Mouse (Mus musculus): ENCODE measurements around the gene Plcb1. TPM values are rescaled to one million over a fixed set of nuclear protein-coding genes. Genes with fewer than 3 reads are reported as not detected.
"Not testable (repeated sequence)": the region's sequence is repeated elsewhere in the genome, so short reads cannot be mapped to it uniquely, and the experiment has no call there.

The Plcb1 gene
- polyA plus RNA-seq, 1 experiment from 2014 or later: 11.4 TPM

DNA sequence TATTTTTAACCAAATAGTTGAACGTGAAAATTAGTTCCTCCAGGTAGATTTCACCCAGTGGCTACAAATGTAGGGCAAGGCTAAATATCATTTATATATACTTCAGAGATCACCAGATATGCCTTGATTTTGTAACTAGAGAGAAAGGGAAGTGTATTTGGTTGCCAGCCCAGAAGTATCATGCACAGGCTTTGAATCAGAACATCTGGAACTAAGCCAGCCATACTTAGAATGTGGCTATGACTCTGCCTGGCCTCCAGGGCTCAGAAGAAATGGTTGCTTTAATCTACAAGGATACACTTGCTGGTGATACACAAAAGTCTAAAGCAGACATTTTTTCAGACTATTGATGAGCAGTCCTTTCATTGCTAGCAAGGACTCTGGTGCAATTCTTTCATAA lies 191.8 kb downstream of the Plcb1 start:
- no peaks in the 10 kb centered on the region for H3K9me3 ChIP-seq
- 95% methylated on average over 1 of the region's 1 CpGs for WGBS
- ATAC-seq (ENCODE audit: insufficient number of reproducible peaks, insufficient read depth, low FRiP score, low TSS enrichment, low read depth): no peak

DNA sequence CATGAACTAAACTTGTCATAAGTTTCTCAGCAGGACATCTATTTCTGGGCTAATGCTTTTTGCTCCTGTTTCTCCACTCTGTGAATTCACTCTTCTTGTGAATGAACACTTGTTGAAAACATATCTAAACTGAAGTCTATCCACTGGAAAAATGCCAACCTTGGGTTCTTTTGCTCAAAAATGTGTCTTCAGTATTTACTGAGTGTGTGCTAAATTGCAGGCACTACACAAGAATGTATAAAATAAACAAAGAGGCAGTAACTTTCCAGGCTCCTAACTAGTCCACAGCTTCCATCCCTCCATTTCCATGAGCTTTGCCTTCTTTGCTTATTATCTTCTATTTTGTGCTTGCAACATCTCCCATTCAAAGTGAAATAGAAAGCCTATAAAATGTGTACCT lies 195.5 kb downstream of the Plcb1 start:
- ATAC-seq (ENCODE audit: insufficient number of reproducible peaks, insufficient read depth, low FRiP score, low TSS enrichment, low read depth): no peak
- H3K4me1 ChIP-seq (replicated peaks): no peaks in the 10 kb centered on the region
- no peaks in the 10 kb centered on the region for H3K36me3 ChIP-seq
- no peak overlapping the region for H3K27ac ChIP-seq
- no peak overlapping the region for H3K4me2 ChIP-seq
- no peaks in the 10 kb centered on the region for H3K27me3 ChIP-seq
- H3K9me3 ChIP-seq: no peaks in the 10 kb centered on the region
- no peak overlapping the region for H3K4me3 ChIP-seq (replicated peaks)
- H3K9ac ChIP-seq (replicated peaks): no peak overlapping the region

More for the DNA sequence above, 191.8 kb downstream of the Plcb1 start:
- Histone ChIP-seq H3K4me3 (replicated peaks) (no peak overlapping the region), H3K36me3 (no peaks in the 10 kb centered on the region), H3K4me1 (replicated peaks) (0 out of 2 replicates have a peak, but pooled peaks cover 4% of the 10 kb centered on the region), H3K27me3 (no peaks in the 10 kb centered on the region), H3K27ac (no peak overlapping the region), H3K4me2 (no peak overlapping the region), H3K9ac (replicated peaks) (no peak overlapping the region)

DNA sequence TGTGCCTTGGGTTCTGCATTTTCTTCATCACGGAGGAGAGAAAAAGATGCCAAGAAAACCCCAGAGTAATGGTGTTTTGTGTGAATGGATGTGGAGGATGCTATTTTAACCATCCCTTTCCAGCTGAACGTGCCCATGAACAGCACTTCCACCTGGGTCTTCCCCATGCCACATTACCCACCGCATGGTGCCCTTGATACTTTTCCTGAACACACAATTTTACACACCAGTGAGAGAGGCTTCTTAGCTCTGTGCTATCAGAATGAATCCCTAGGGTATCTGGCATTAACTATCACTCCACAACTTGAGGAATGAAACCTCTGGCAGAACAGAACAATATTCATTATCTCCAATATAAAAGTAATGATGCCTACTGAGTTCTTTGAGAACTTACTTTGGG lies 199.0 kb downstream of the Plcb1 start:
- no peak overlapping the region for H3K9ac ChIP-seq (replicated peaks)
- no peak overlapping the region for H3K27ac ChIP-seq
- 87% methylated on average over 3 of the region's 3 CpGs for WGBS
- ATAC-seq (ENCODE audit: insufficient number of reproducible peaks, insufficient read depth, low FRiP score, low TSS enrichment, low read depth): no peak
- H3K9me3 ChIP-seq: no peaks in the 10 kb centered on the region
- H3K4me3 ChIP-seq (replicated peaks): no peak overlapping the region
- H3K27me3 ChIP-seq: no peaks in the 10 kb centered on the region
- H3K4me1 ChIP-seq (replicated peaks): no peaks in the 10 kb centered on the region
- no peaks in the 10 kb centered on the region for H3K36me3 ChIP-seq
- H3K4me2 ChIP-seq: no peak overlapping the region

DNA sequence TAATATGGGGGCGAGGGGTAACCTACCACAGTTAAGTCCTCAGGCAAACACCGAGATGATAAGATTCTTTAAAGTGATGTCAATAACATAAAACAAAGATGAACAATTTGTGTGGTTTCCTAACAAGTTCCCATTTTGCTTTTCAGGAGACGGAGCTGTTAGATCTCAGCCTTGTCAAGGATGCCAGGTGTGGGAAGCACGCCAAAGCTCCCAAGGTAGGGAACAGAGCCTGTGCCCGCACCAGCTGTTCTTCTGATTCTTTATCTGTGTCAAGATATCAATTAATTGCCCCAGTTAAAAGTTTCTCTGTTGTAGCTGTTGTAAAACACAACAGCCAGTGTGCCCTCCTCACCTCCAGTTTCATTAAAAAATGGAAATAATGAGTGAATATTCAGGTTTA lies 202.1 kb downstream of the Plcb1 start:
- H3K9me3 ChIP-seq: no peaks in the 10 kb centered on the region

DNA sequence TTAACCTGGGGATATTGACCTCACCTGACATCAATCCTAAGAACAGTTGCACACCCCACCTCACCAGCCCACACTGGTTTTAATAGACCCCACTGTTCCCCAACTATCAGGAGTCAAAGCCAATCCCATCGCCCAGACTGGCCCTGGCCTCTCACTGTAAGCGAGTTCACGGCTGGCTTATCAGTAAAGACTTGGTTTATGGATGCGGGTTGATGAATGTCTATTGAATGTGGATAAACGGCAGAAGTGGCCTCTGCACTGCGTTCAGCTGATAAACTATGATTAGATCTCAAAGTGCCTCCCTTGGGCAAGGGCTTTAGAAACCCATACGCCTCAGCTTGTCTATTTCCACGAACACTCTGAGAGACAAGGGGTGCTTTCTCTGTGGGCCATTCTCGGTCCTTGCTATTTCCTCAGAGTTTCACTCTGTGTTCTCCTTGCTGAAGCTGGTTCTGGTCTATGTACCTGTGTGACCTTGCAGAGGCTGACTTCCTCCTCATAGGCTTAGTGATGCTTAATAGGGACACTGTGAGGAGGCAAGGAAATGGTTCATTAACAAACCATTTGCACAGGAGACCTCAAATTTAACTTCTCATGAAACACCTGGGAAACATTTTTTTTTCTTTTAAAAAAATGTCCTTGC lies 203.9 kb downstream of the Plcb1 start:
- Histone ChIP-seq H3K9me3 (no peaks in the 10 kb centered on the region), H3K36me3 (no peaks in the 10 kb centered on the region), H3K4me2 (no peak overlapping the region), H3K4me1 (replicated peaks) (no peaks in the 10 kb centered on the region), H3K4me3 (replicated peaks) (no peak overlapping the region), H3K27me3 (no peaks in the 10 kb centered on the region), H3K27ac (no peak overlapping the region), H3K9ac (replicated peaks) (no peak overlapping the region)
- 83% methylated on average over 9 of the region's 9 CpGs for WGBS
- no peak for ATAC-seq (ENCODE audit: insufficient number of reproducible peaks, insufficient read depth, low FRiP score, low TSS enrichment, low read depth)

More for the DNA sequence above, 202.1 kb downstream of the Plcb1 start:
- ATAC-seq (ENCODE audit: insufficient number of reproducible peaks, insufficient read depth, low FRiP score, low TSS enrichment, low read depth): no peak
- no peaks in the 10 kb centered on the region for H3K27me3 ChIP-seq
- H3K4me1 ChIP-seq (replicated peaks): no peaks in the 10 kb centered on the region
- no peaks in the 10 kb centered on the region for H3K36me3 ChIP-seq
- H3K9ac ChIP-seq (replicated peaks): no peak overlapping the region
- no peak overlapping the region for H3K4me3 ChIP-seq (replicated peaks)
- WGBS: 86% methylated on average over 5 of the region's 5 CpGs
- no peak overlapping the region for H3K4me2 ChIP-seq
- H3K27ac ChIP-seq: no peak overlapping the region

DNA sequence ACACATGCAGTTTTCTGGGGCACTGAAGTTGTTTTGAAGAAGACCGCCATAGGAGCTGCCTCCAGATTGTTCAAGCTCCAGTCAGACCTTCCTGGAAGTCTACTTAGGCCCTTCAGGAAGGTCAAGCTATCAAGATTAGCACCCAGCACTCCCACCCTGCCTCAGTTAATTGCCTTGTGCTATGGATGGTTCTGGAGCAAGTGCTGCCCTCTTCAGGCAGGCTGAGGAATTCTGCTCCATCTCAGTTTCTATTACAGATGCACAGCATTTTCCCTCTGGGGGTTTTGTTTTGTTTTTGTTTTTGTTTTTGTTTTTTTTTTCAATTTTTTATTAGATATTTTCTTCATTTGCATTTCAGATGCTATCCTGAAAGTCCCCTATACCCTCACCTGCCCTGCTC lies 221.3 kb downstream of the Plcb1 start:
- no peaks in the 10 kb centered on the region for H3K36me3 ChIP-seq
- no peak overlapping the region for H3K4me2 ChIP-seq
- no peak overlapping the region for H3K27ac ChIP-seq
- H3K27me3 ChIP-seq: no peaks in the 10 kb centered on the region
- 85% methylated on average over 1 of the region's 1 CpGs for WGBS
- no peak overlapping the region for H3K9ac ChIP-seq (replicated peaks)
- no peaks in the 10 kb centered on the region for H3K9me3 ChIP-seq
- no peak for ATAC-seq (ENCODE audit: insufficient number of reproducible peaks, insufficient read depth, low FRiP score, low TSS enrichment, low read depth)
- H3K4me3 ChIP-seq (replicated peaks): no peak overlapping the region
- H3K4me1 ChIP-seq (replicated peaks): no peaks in the 10 kb centered on the region

DNA sequence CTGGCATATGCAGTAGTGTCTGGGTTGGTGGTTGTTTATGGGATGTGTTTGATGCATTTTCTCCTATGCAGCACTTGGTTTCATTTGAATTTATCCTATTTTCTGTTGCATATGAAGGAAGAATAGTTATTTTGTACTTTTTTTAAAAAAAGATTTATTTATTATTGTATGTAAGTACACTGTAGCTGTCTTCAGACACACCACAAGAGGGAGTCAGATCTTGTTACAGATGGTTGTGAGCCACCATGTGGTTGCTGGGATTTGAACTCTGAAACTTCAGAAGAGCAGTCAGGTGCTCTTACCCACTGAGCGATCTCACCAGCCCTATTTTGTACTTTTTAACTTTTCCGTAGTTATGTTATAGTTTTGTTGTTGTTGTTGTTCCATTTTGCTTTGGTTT lies 222.0 kb downstream of the Plcb1 start:
- not testable (repeated sequence) for H3K9ac ChIP-seq (replicated peaks); H3K27ac ChIP-seq; H3K27me3 ChIP-seq; H3K4me1 ChIP-seq (replicated peaks); H3K36me3 ChIP-seq; H3K4me2 ChIP-seq; ATAC-seq (ENCODE audit: insufficient number of reproducible peaks, insufficient read depth, low FRiP score, low TSS enrichment, low read depth); H3K4me3 ChIP-seq (replicated peaks); H3K9me3 ChIP-seq
- WGBS: 96% methylated on average over 2 of the region's 2 CpGs

DNA sequence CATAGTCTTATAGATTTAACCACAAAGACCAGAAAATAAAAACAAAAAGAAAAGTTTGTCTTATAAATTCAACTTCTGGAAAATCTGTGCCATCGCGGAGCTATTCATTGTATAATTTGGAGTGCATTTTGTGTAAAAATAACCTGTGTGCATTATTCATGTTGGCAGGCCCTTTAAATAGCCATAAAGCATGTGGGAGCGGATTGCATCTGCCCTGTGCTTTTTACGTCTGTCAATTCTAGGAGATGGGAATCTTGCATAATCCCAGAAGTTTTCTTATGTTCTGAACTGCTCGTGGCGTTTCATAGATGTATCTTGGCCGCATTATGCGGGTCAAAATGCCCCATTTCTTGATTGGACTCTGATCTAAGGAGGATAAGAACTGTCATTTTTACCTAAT lies 224.5 kb downstream of the Plcb1 start:
- no peaks in the 10 kb centered on the region for H3K9me3 ChIP-seq
- no peaks in the 10 kb centered on the region for H3K36me3 ChIP-seq
- H3K27ac ChIP-seq: no peak overlapping the region
- WGBS: 86% methylated on average over 8 of the region's 8 CpGs
- H3K27me3 ChIP-seq: no peaks in the 10 kb centered on the region
- H3K4me1 ChIP-seq (replicated peaks): 0 out of 2 replicates have a peak, but pooled peaks cover 2% of the 10 kb centered on the region
- no peak overlapping the region for H3K4me3 ChIP-seq (replicated peaks)
- H3K4me2 ChIP-seq: no peak overlapping the region
- no peak overlapping the region for H3K9ac ChIP-seq (replicated peaks)
- no peak for ATAC-seq (ENCODE audit: insufficient number of reproducible peaks, insufficient read depth, low FRiP score, low TSS enrichment, low read depth)

DNA sequence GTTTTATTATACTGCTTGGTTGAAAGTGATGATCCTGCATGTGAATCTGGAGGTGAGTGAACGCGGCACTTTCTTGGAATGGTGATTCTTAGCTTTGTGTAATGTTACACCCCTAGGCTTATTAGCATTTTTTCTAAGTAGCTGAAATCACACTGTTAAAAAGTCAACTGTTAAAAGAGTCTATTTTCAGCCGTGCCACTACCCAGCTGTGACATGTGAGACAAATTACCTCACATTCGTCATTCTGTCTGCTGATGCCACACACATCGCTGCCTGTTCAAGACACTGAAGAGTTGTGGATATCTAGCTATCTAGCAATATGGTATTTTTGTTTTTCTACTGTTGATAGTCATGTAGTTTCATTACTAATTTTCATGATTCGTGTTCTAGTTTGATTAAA lies 229.6 kb downstream of the Plcb1 start:
- Histone ChIP-seq H3K9ac (replicated peaks) (no peak overlapping the region), H3K27ac (no peak overlapping the region), H3K4me3 (replicated peaks) (no peak overlapping the region), H3K9me3 (no peaks in the 10 kb centered on the region), H3K4me1 (replicated peaks) (peaks cover 20% of the 10 kb centered on the region), H3K27me3 (no peaks in the 10 kb centered on the region), H3K36me3 (no peaks in the 10 kb centered on the region), H3K4me2 (no peak overlapping the region)
- WGBS: 52% methylated on average over 6 of the region's 6 CpGs
- ATAC-seq (ENCODE audit: insufficient number of reproducible peaks, insufficient read depth, low FRiP score, low TSS enrichment, low read depth): no peak

DNA sequence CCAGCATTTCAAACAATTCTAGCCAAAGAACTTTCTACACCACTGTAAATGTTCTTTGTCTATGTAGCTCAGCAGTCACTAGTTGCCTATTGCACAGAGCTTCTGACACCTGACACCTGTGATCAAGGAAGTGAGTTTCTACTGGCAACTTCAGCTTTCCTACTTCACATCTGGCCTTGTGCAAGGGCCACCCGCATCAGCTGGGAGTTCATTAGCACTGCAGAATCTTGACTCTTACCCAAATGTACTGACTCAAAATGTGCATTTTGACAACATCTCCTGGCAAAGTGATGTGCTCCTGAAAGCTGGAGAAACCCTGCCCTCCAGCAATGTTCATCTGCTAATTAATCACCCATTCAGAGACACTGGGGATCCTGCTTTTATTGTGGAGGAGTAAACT lies 232.4 kb downstream of the Plcb1 start:
- Histone ChIP-seq H3K27me3 (no peaks in the 10 kb centered on the region), H3K4me2 (no peak overlapping the region), H3K4me1 (replicated peaks) (peaks cover 20% of the 10 kb centered on the region), H3K9me3 (no peaks in the 10 kb centered on the region), H3K4me3 (replicated peaks) (no peak overlapping the region), H3K36me3 (no peaks in the 10 kb centered on the region), H3K9ac (replicated peaks) (no peak overlapping the region), H3K27ac (peak overlapping the region; percentile 73)
- ATAC-seq (ENCODE audit: insufficient number of reproducible peaks, insufficient read depth, low FRiP score, low TSS enrichment, low read depth): no peak
- 25% methylated on average over 1 of the region's 1 CpGs for WGBS

DNA sequence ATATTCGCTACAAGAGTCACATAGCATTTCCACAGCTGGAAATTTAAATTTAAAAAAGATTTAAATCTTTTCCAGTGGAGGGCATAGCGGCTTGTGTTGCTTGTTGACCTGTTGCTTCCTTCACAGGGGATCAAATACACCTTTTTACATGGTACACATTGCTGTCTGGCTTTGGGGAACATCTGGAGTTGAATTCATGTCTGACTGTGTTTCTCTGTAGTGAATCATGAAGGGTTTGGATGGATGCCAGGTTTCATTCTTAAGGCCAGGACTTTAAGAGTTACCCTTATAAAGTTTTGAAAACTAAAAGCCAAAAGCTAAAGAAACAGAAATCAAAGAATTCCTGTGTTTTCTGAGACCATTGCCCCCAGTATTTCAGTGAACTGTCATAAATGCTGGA lies 232.8 kb downstream of the Plcb1 start:
- Histone ChIP-seq H3K4me2 (no peak overlapping the region), H3K27ac (peak overlapping the region; percentile 73), H3K9me3 (no peaks in the 10 kb centered on the region), H3K9ac (replicated peaks) (no peak overlapping the region), H3K36me3 (no peaks in the 10 kb centered on the region), H3K4me3 (replicated peaks) (no peak overlapping the region), H3K4me1 (replicated peaks) (peaks cover 20% of the 10 kb centered on the region), H3K27me3 (no peaks in the 10 kb centered on the region)
- ATAC-seq (ENCODE audit: insufficient number of reproducible peaks, insufficient read depth, low FRiP score, low TSS enrichment, low read depth): no peak
- 61% methylated on average over 2 of the region's 2 CpGs for WGBS

DNA sequence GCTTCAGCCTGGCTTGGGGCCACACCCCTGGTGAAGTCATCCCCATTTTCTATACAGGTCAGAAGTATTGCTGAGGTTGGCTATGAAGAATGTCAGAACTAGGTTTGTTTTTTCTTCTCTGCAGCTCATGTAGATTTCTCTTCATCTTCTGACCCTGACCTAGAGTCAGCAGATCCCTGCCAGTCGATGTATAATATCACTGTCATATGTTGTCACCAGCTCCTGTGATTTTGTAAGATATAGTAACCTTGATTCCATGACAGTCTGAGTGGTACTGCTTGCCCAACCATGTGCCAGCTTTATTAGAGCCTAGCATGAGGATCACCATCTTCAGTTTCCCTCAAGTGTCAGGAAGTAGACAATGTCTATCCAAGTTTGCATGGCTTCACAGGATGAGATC lies 233.7 kb downstream of the Plcb1 start:
- Histone ChIP-seq H3K9ac (replicated peaks) (no peak overlapping the region), H3K36me3 (no peaks in the 10 kb centered on the region), H3K4me1 (replicated peaks) (peaks cover 20% of the 10 kb centered on the region), H3K4me3 (replicated peaks) (no peak overlapping the region), H3K27me3 (no peaks in the 10 kb centered on the region), H3K27ac (no peak overlapping the region), H3K4me2 (no peak overlapping the region), H3K9me3 (no peaks in the 10 kb centered on the region)
- WGBS: 79% methylated on average over 1 of the region's 1 CpGs
- no peak for ATAC-seq (ENCODE audit: insufficient number of reproducible peaks, insufficient read depth, low FRiP score, low TSS enrichment, low read depth)

Measured in limb, embryonic 12.5 days (tissue).